Mouse (Mus musculus): ENCODE data around the gene Fam222a.

- peak; percentile 38 for TF ChIP-seq CTCF (IDR thresholded peaks at IDR 0.05; ENCODE audit: low read depth)
- no peak for TF ChIP-seq EP300 (optimal IDR thresholded peaks at IDR 0.05)
Observed at GRCm38 (mm10) chr5:114555424-114555823, 12.4 kb upstream of the Fam222a start.
